Mouse (Mus musculus): ENCODE results near the gene Ehbp1l1. TPM values are rescaled to one million over a fixed set of nuclear protein-coding genes. Genes with fewer than 3 reads are reported as not detected.
"Not testable (repeated sequence)": the region's sequence is repeated elsewhere in the genome, so short reads cannot be mapped to it uniquely, and the experiment has no call there.

Ehbp1l1 gene
- total and polyA plus RNA-seq, 2 experiments from 2014 or later: 19.7 to 43.0 TPM

DNA sequence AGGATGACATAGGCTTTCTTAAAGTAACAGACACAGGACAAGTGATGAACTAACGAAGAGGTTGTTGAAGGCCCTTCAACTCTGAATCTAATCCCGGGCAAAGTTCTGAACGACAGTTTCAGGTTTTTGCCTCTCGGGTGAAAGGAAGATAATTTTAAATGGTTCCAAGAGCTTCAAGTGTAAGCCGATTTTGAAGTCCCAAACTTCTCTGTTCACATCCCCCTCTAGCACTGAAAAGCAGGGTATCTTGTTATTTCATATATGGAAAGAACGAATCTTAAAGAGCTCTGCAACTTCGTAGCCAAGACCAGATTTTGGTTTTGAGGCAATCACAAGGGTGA, 37.1 kb downstream of the Ehbp1l1 start:
- peaks cover 28% of the 10 kb centered on the region for H3K4me1 ChIP-seq (ENCODE audit: insufficient read depth, low read length)

GRCm38 (mm10) chr19:5688200-5689087, 37.7 kb downstream of the Ehbp1l1 start, which contains the start of the genes Map3k11 and Pcnx3:
Gene Map3k11, plus strand, starts transcription at chr19:5688742.
Gene Pcnx3, minus strand, starts transcription at chr19:5688908.
- no peaks in the 10 kb centered on the region for H3K9me3 ChIP-seq (ENCODE audit: low read length)
- H3K27ac ChIP-seq: peak within 1 kb of the TSS; percentile 82
- ATAC-seq: peak; percentile 96
- peak; percentile 99 for DNase-seq (ENCODE audit: low spot score)
- peak within 1 kb of the TSS; percentile 83 for H3K9ac ChIP-seq (replicated peaks; ENCODE audit: low read length)
- H3K4me3 ChIP-seq (ENCODE audit: low read length): peak within 1 kb of the TSS; percentile 89
- peaks cover 28% of the 10 kb centered on the region for H3K4me1 ChIP-seq (ENCODE audit: insufficient read depth, low read length)
- H3K36me3 ChIP-seq (ENCODE audit: insufficient read depth, low read length): peaks cover 26% of the 10 kb centered on the region
- peak; percentile 50 for TF ChIP-seq CTCF (IDR thresholded peaks at IDR 0.05; ENCODE audit: low read depth)
- no peaks in the 10 kb centered on the region for H3K27me3 ChIP-seq (ENCODE audit: insufficient read depth, low read length)
- under 1% methylated on average over 69 of the region's 69 CpGs for WGBS
- H3K4me2 ChIP-seq (ENCODE audit: low read depth, low read length): peak within 1 kb of the TSS; percentile 100

More for the DNA sequence above, 37.1 kb downstream of the Ehbp1l1 start:
- ATAC-seq: no peak
- peaks cover 21% of the 10 kb centered on the region for H3K36me3 ChIP-seq (ENCODE audit: insufficient read depth, low read length)
- no peaks in the 10 kb centered on the region for H3K27me3 ChIP-seq (ENCODE audit: insufficient read depth, low read length)
- DNase-seq (ENCODE audit: low spot score): no peak
- peak overlapping the region; percentile 100 for H3K4me2 ChIP-seq (ENCODE audit: low read depth, low read length)
- WGBS: under 1% methylated on average over 7 of the region's 7 CpGs
- H3K9ac ChIP-seq (replicated peaks; ENCODE audit: low read length): peak overlapping the region; percentile 83
- H3K9me3 ChIP-seq (ENCODE audit: low read length): no peaks in the 10 kb centered on the region
- H3K4me3 ChIP-seq (ENCODE audit: low read length): peak overlapping the region; percentile 89
- peak overlapping the region; percentile 82 for H3K27ac ChIP-seq
- no peak for TF ChIP-seq CTCF (IDR thresholded peaks at IDR 0.05; ENCODE audit: low read depth)

DNA sequence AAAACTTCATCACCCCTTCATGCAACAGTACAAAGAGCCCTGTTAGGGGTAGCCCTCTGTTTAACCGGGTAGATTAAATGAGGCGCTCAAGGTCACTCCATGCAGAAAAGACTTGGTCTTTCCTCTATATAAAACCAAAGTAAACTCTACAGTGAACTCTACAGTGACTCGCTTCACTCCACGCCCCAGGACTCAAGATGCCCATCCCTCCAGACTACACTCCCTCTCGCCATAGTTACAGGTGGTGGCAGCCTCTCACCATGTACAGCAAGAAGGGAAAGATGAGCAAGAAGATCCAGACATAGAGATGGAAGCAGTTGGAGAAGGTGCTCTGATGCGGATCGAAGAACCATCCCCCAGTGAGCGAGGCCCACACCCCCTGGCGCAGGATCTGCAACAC, 38.4 kb downstream of the Ehbp1l1 start:
- H3K27ac ChIP-seq: peak overlapping the region; percentile 82; the same call in 1 of the 2 replicates
- H3K36me3 ChIP-seq (ENCODE audit: insufficient read depth, low read length): peaks cover 33% of the 10 kb centered on the region
- peaks cover 28% of the 10 kb centered on the region for H3K4me1 ChIP-seq (ENCODE audit: insufficient read depth, low read length)
- no peak for ATAC-seq
- H3K9ac ChIP-seq (replicated peaks; ENCODE audit: low read length): peak overlapping the region; percentile 83
- H3K9me3 ChIP-seq (ENCODE audit: low read length): no peaks in the 10 kb centered on the region
- no peak for TF ChIP-seq CTCF (IDR thresholded peaks at IDR 0.05; ENCODE audit: low read depth)
- H3K27me3 ChIP-seq (ENCODE audit: insufficient read depth, low read length): no peaks in the 10 kb centered on the region
- no peak for DNase-seq (ENCODE audit: low spot score)
- H3K4me3 ChIP-seq (ENCODE audit: low read length): peak overlapping the region; percentile 89
- 21% methylated on average over 9 of the region's 9 CpGs for WGBS
- H3K4me2 ChIP-seq (ENCODE audit: low read depth, low read length): peak overlapping the region; percentile 100

GRCm38 (mm10) chr19:5686954-5687353, 39.2 kb downstream of the Ehbp1l1 start:
- not testable (repeated sequence) for H3K9ac ChIP-seq (replicated peaks; ENCODE audit: low read length); H3K9me3 ChIP-seq (ENCODE audit: low read length); H3K4me3 ChIP-seq (ENCODE audit: low read length); H3K4me2 ChIP-seq (ENCODE audit: low read depth, low read length); DNase-seq (ENCODE audit: low spot score); H3K27ac ChIP-seq; ATAC-seq; H3K27me3 ChIP-seq (ENCODE audit: insufficient read depth, low read length)
- WGBS: 94% methylated on average over 12 of the region's 12 CpGs
- Histone ChIP-seq H3K36me3 (ENCODE audit: insufficient read depth, low read length) (peaks cover 41% of the 10 kb centered on the region), H3K4me1 (ENCODE audit: insufficient read depth, low read length) (peaks cover 28% of the 10 kb centered on the region)

- peaks cover 46% of the 10 kb centered on the region for H3K36me3 ChIP-seq (ENCODE audit: insufficient read depth, low read length)
- no peaks in the 10 kb centered on the region for H3K27me3 ChIP-seq (ENCODE audit: insufficient read depth, low read length)
- H3K4me1 ChIP-seq (ENCODE audit: insufficient read depth, low read length): peaks cover 24% of the 10 kb centered on the region
- H3K4me2 ChIP-seq (ENCODE audit: low read depth, low read length): no peak overlapping the region
- H3K4me3 ChIP-seq (ENCODE audit: low read length): no peak overlapping the region
- ATAC-seq (no peak), DNase-seq (ENCODE audit: low spot score) (no peak)
- no peak for TF ChIP-seq CTCF (IDR thresholded peaks at IDR 0.05; ENCODE audit: low read depth)
- no peak overlapping the region for H3K27ac ChIP-seq
- no peaks in the 10 kb centered on the region for H3K9me3 ChIP-seq (ENCODE audit: low read length)
- no peak overlapping the region for H3K9ac ChIP-seq (replicated peaks; ENCODE audit: low read length)
- WGBS: 93% methylated on average over 13 of the region's 13 CpGs
These were observed 39.7 kb downstream of the Ehbp1l1 start for GRCm38 (mm10) chr19:5686437-5686836.

GRCm38 (mm10) chr19:5685861-5686260, 40.3 kb downstream of the Ehbp1l1 start:
- ATAC-seq: no peak
- H3K36me3 ChIP-seq (ENCODE audit: insufficient read depth, low read length): peaks cover 52% of the 10 kb centered on the region
- DNase-seq (ENCODE audit: low spot score): no peak

GRCm38 (mm10) chr19:5685431-5685830, 40.7 kb downstream of the Ehbp1l1 start:
- ATAC-seq (no peak), DNase-seq (ENCODE audit: low spot score) (no peak)
- peaks cover 56% of the 10 kb centered on the region for H3K36me3 ChIP-seq (ENCODE audit: insufficient read depth, low read length)
- H3K27ac ChIP-seq: no peak overlapping the region
- H3K27me3 ChIP-seq (ENCODE audit: insufficient read depth, low read length): no peaks in the 10 kb centered on the region
- 94% methylated on average over 19 of the region's 19 CpGs for WGBS
- no peaks in the 10 kb centered on the region for H3K9me3 ChIP-seq (ENCODE audit: low read length)
- H3K4me2 ChIP-seq (ENCODE audit: low read depth, low read length): no peak overlapping the region
- peaks cover 14% of the 10 kb centered on the region for H3K4me1 ChIP-seq (ENCODE audit: insufficient read depth, low read length)
- no peak overlapping the region for H3K4me3 ChIP-seq (ENCODE audit: low read length)
- TF ChIP-seq CTCF (IDR thresholded peaks at IDR 0.05; ENCODE audit: low read depth): no peak
- no peak overlapping the region for H3K9ac ChIP-seq (replicated peaks; ENCODE audit: low read length)

More at GRCm38 (mm10) chr19:5685861-5686260, 40.3 kb downstream of the Ehbp1l1 start:
- Histone ChIP-seq H3K27me3 (ENCODE audit: insufficient read depth, low read length) (no peaks in the 10 kb centered on the region), H3K4me3 (ENCODE audit: low read length) (no peak overlapping the region), H3K4me2 (ENCODE audit: low read depth, low read length) (no peak overlapping the region), H3K9ac (replicated peaks; ENCODE audit: low read length) (no peak overlapping the region), H3K9me3 (ENCODE audit: low read length) (no peaks in the 10 kb centered on the region), H3K4me1 (ENCODE audit: insufficient read depth, low read length) (peaks cover 19% of the 10 kb centered on the region), H3K27ac (no peak overlapping the region)
- WGBS: 96% methylated on average over 11 of the region's 11 CpGs
- no peak for TF ChIP-seq CTCF (IDR thresholded peaks at IDR 0.05; ENCODE audit: low read depth)

Data from hindbrain, postnatal 0 days (tissue).